Mouse (Mus musculus) granulocyte monocyte progenitor cell, adult 5-6 weeks (primary cell): ENCODE data around the gene Higd1c. TPM values are rescaled to one million over a fixed set of nuclear protein-coding genes. Genes with fewer than 3 reads are reported as not detected.
"Not testable (repeated sequence)": the region's sequence is repeated elsewhere in the genome, so short reads cannot be mapped to it uniquely, and the experiment has no call there.

Source experiments
- ATAC-seq: replicated peaks from 2 replicates; pipeline ENCODE4 v1.8.0; 2016; ENCODE audit warnings: mild to moderate bottlenecking, moderate TSS enrichment, inconsistent platforms; ENCODE audit not compliant: poor library complexity, severe bottlenecking
- total RNA-seq, 2 experiments: library from RNA; stranded (forward) in 1 of 2; stranded (reverse) in 1 of 2; fragments of 200-712, 200-1000 nt in 1 of 2; fragments of >200 nt in 1 of 2; fragmentation: Nextera tagmentation in 1 of 2; gene quantifications; 2 replicates each; pipeline ENCODE4 v1.2.3; 2014 to 2017

Gene Higd1c
- total RNA-seq (2014; fragmentation: Nextera tagmentation) (not detected in 2 replicates), total RNA-seq (2017) (not detected in 2 replicates)

GRCm38 (mm10) chr15:100364242-100364641 is at the start of gene Higd1c:
Gene Higd1c (plus strand): TSS chr15:100364542.
- ATAC-seq: no peak

- 0 out of 2 replicates have a peak, but pooled peaks have one; percentile 24 for ATAC-seq
Observed at GRCm38 (mm10) chr15:100318014-100318671, 46.2 kb upstream of the Higd1c start.

DNA sequence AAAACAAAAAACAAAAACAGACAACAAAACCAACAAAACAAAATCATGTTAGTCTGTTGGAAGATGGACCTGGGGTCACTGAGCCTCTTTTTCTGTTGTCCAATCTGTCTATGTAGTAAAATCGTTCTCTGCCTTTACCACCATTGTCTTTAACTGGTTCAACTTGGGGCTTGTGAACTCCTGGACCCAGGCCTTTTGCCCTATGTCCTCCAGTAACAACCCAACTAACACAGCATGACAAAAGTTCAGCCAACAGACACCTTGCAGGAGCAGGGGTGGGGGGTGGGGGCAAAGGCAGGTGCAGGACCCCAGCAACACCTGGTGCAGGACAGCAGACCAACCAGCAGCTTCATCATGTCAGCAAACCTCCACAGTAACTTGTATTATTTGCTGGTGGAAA is 44.5 kb upstream of the Higd1c start:
- no peak for ATAC-seq

GRCm38 (mm10) chr15:100320295-100320905 is 43.9 kb upstream of the Higd1c start:
- ATAC-seq: peak; percentile 47

DNA sequence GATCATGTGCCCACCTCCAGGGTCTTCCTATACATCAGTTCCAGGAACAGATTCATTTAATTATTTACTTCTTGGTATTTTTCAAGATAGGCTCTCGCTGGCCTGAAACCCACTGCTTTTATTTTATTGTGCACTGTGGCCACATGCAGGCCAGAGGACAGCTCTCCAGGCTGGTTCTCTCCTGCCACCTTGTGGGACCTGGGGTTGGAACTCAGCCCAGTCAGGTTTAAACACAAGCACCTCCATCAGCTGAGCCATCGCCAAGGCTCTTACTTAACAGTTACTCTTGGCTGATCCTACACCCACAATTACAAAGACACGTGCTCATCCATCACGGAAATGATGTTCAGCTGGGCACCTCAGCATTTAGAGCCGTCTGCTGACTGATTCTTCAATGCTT is 43.2 kb upstream of the Higd1c start:
- no peak for ATAC-seq

DNA sequence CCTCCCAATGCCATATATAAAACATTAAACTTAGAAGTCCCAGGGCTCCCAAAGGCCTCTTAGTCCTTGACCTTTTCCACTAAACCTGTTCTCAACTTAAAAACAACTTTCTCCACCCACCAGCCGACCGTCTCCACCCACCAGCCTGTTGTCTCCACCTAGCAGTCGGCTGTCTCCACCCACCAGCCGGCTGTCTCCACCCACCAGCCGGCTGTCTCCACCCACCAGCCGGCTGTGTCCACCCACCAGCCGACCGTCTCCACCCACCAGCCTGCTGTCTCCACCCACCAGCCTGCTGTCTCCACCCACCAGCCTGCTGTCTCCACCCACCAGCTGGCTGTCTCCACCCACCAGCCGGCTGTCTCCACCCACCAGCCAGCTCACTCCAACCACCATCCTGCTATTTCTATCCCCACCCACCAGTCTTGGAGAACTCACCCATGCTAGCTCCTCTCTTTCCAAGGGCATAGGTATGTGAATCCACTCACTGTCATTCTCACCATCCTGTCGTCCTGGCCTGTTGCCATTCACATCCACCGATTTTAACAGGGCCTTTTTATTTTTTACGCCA is 40.2 kb upstream of the Higd1c start:
- ATAC-seq: peak; percentile 91

- ATAC-seq: no peak
Observed at GRCm38 (mm10) chr15:100325235-100325634, 39.1 kb upstream of the Higd1c start.

DNA sequence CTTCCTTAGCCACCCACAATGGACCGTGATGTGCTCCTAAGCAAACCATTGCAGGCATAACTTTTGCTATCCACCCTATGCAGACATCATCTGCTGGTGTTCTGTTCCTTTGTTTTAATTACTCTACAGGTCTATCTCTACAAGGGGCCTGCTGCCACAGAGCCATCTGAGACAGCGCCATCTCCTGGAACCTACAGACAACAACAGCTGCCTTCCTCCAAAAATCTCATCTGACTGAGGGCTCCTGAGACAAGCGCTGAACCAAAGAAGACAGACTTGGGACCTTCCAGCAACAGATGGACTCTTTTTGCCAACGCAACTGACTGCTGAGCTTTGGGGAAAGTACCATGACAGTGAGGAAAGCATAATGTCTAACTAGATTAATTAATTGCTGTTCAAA is 36.3 kb upstream of the Higd1c start:
- not testable (repeated sequence) for ATAC-seq

- ATAC-seq: not testable (repeated sequence)
Observed at GRCm38 (mm10) chr15:100329336-100329735, 35.0 kb upstream of the Higd1c start.

- no peak for ATAC-seq
Observed at GRCm38 (mm10) chr15:100330739-100331138, 33.6 kb upstream of the Higd1c start.

DNA sequence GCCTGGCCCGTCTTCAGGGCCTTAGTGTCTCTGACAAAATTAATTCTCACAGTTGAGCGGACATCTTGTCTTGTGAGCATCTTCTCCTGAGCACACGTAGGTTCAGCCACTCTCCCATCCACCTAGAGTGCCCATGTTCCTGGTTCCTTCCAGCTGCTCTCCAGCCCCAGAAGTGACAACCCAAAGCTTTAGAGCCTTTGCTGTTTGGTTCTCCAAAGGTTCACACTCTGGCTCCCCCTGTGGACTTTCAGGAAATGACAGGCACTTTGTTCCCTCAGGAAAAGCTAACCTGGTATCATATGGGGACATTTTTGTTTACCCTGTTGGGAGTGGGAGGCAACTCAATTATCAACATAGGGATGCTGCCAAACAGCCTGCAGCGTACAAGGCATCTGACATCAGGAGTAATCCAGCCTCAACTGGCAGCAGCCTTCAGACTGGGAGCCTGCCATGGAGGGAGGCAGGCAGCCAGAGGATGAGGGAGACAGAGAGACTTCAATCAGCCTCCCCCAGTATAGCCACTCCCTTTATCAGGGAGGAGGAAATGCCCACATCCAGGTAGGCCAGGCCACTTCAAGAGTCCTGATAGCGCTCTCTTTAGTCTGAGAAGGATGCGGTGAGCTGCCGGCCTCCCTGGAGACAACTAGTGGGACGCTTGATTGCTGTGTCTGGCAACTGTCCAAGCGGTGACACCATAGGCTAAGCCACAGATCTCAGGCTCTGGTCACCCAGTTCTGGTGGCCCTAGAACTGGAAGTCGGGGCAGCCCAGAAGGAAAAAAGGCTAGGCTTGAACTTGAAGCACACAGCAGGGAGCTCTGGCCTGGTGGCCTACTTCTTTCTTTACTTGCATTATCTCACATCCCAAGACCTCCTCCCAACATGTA is 32.0 kb upstream of the Higd1c start:
- peak; percentile 77 for ATAC-seq

DNA sequence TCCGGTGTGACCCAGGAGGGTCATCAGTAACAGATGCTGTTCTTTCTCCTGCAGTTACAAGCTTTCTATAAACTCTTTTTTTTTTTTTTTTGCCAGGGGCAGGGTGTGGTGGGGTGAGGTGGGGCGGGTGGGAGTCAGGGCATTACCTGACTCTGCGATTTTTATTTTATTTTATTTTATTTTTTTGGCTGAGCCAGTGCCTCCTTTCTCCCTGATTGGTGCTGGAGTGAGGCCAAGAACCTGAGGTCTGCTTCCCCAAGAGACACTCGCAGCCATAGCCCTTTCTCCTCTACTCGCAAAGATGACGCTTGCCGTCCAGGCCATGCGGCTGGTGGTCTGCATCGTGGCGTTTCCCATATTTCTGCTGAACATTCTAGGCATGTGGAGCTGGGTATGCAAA is 29.7 kb upstream of the Higd1c start, which contains the start of gene Mettl7a3:
Gene Mettl7a3 (plus strand): TSS at position 301 of the 400 bp plus-strand sequence.
- no peak for ATAC-seq

GRCm38 (mm10) chr15:100337328-100337727 is 27.0 kb upstream of the Higd1c start:
- not testable (repeated sequence) for ATAC-seq

GRCm38 (mm10) chr15:100337847-100338246 is 26.5 kb upstream of the Higd1c start:
- ATAC-seq: peak; percentile 77

GRCm38 (mm10) chr15:100341314-100341980 is 22.9 kb upstream of the Higd1c start:
- not testable (repeated sequence) for ATAC-seq

DNA sequence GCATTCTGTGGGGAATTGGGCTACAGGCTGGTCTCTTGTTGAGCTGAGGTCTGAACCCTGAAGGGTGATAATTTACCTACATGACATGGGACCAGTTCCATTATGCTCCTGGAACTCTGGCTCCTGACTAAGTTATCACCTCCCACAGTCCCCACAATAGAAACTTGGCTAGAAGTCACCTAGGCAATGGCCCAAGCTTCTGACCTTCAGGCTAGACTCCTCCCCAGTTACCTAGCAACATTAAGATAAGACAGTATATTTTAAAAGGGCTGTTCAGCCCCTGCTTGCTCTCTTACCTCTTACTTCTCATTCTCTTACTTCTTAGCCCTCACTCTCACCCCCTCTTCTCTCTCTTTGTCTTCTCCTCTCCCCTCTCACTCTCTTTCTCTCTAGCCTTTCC is 18.9 kb upstream of the Higd1c start:
- ATAC-seq: no peak

DNA sequence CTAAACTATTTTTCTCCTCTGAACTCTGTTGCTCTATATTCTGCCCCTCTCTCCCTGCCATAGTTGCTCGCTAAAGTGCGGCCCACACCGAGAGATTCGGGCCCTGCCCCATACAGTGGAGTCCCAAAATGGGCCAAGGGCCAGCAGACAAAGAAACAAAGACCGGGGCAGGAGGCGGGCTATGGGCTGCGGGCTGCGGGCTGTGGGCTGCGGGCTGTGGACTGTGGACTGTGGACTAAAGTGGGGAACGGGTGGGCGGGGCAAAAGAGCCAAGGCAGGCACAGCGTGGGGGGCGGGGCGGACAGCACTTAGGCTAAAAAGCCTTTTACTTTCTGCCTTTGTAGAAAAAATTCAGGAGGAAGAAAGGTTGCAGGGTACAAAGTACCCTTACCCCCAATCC is 17.6 kb upstream of the Higd1c start:
- no peak for ATAC-seq

- ATAC-seq: no peak
Observed at GRCm38 (mm10) chr15:100349496-100349895, 14.8 kb upstream of the Higd1c start.

DNA sequence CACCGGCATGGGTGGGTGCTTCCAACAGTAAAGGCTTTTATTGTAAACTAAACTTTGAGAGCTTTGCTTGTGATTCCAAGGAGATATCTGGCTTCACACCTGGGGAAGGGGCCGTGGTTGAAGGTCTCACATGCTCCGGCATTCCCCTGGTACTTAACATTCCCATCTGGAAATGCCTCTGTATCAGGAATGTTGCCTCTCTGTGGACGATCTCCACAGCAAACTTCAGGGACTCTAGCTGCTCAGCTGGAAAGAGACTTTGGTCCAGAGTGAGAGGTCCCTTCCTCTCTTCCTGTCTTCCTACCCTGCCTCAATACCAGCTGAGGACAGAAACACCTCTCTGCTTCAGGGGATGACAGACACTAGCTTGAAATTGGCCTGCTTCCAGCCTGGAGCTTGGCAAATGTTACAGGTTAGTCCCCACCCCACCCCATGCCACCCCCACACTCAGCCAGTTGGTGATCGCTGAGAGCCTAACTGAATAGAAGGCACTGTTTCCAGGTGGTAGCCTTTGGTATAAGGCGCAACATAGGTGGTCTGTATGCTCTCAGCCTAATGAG is 12.8 kb upstream of the Higd1c start:
- no peak for ATAC-seq
